Mouse (Mus musculus) ES-E14 (cell line): ENCODE measurements around the gene Dhdh. TPM values are rescaled to one million over a fixed set of nuclear protein-coding genes. Genes with fewer than 3 reads are reported as not detected.
A peak's percentile ranks its signal among the peaks of the same experiment; 100 is the strongest.

Source experiments
- DNase-seq: peaks from one replicate; pipeline ENCODE4 v3.0.0-alpha.2; 2013; ENCODE audit warnings: low read depth, low spot score
- H3K27ac ChIP-seq: 2 replicates; pipeline ENCODE4 v1.5.1; 2012; ENCODE audit warnings: low read depth, mild to moderate bottlenecking, low read length, moderate library complexity, mixed read lengths; ENCODE audit not compliant: poor library complexity, insufficient read depth, severe bottlenecking
- H3K36me3 ChIP-seq: 2 replicates; pipeline ENCODE4 v1.6.1; 2012; ENCODE audit warnings: mild to moderate bottlenecking, low read length, moderate library complexity, mixed read lengths; ENCODE audit not compliant: control insufficient read depth, poor library complexity, insufficient read depth, severe bottlenecking
- H3K4me1 ChIP-seq, 2 experiments: fragments of 150-350 bp in 1 of 2; sonication (generic) in 1 of 2; 2 replicates each; pipeline ENCODE4 v1.6.1; 2012; ENCODE audit warnings: low read length in 2 of 2, mild to moderate bottlenecking in 1 of 2, mixed read lengths in 1 of 2; ENCODE audit not compliant: control insufficient read depth in 2 of 2, insufficient read depth in 2 of 2, poor library complexity in 1 of 2
- H3K4me3 ChIP-seq, 2 experiments: fragments of 150-350 bp in 1 of 2; sonication (generic) in 1 of 2; 2 replicates each; pipeline ENCODE4 v1.5.1; 2012; ENCODE audit warnings: low read length in 2 of 2, low read depth in 1 of 2, mild to moderate bottlenecking in 1 of 2, mixed read lengths in 1 of 2; ENCODE audit not compliant: insufficient read depth in 1 of 2, poor library complexity in 1 of 2, severe bottlenecking in 1 of 2
- H3K9ac ChIP-seq: 2 replicates; pipeline ENCODE4 v1.6.1; 2012; ENCODE audit warnings: low read depth, mild to moderate bottlenecking, low read length, mixed read lengths; ENCODE audit not compliant: poor library complexity, insufficient read depth, severe bottlenecking
- H3K9me3 ChIP-seq: fragments of 150-350 bp; sonication (generic); 2 replicates; pipeline ENCODE4 v1.6.1; 2012; ENCODE audit warnings: low read depth, mild to moderate bottlenecking, low read length; ENCODE audit not compliant: control insufficient read depth, insufficient read depth
- CHD2 ChIP-seq: IDR thresholded peaks from 2 replicates; pipeline ENCODE4 v1.6.1; 2014; ENCODE audit warnings: mild to moderate bottlenecking, low read depth, low read length, inconsistent platforms
- HCFC1 ChIP-seq: IDR thresholded peaks from 2 replicates; pipeline ENCODE4 v1.6.1; 2012; ENCODE audit warnings: low read length, inconsistent platforms, borderline replicate concordance; ENCODE audit not compliant: insufficient read depth
- MAFK ChIP-seq: IDR thresholded peaks from 2 replicates; pipeline ENCODE4 v1.6.1; 2014; ENCODE audit warnings: mild to moderate bottlenecking, low read depth, low read length, inconsistent platforms; ENCODE audit not compliant: insufficient read depth
- ZC3H11A ChIP-seq: IDR thresholded peaks from 2 replicates; pipeline ENCODE4 v1.6.1; 2012; ENCODE audit warnings: low read depth, mild to moderate bottlenecking, inconsistent platforms, low read length, borderline replicate concordance
- ZNF384 ChIP-seq: IDR thresholded peaks from 2 replicates; pipeline ENCODE4 v1.6.1; 2012; ENCODE audit warnings: low read depth, low read length, inconsistent platforms
- in situ Hi-C, 2 experiments: fragments of 600-800 bp; cut with MboI; formaldehyde crosslinking; loops; one replicate each; pipeline ENCODE4 v1.15.1; 2025; ENCODE audit warnings: low sequenced_read_pairs in 2 of 2, inconsistent platforms in 1 of 2; ENCODE audit not compliant: unreplicated experiment in 2 of 2
- total RNA-seq: library from RNA; depleted of rRNA; stranded (reverse); fragments of 300-350 nt; gene quantifications from 2 replicates; pipeline ENCODE4 v1.2.3, GENCODE M21; 2012

The Dhdh gene
- total RNA-seq, 1 experiment = 3.6 TPM

DNA sequence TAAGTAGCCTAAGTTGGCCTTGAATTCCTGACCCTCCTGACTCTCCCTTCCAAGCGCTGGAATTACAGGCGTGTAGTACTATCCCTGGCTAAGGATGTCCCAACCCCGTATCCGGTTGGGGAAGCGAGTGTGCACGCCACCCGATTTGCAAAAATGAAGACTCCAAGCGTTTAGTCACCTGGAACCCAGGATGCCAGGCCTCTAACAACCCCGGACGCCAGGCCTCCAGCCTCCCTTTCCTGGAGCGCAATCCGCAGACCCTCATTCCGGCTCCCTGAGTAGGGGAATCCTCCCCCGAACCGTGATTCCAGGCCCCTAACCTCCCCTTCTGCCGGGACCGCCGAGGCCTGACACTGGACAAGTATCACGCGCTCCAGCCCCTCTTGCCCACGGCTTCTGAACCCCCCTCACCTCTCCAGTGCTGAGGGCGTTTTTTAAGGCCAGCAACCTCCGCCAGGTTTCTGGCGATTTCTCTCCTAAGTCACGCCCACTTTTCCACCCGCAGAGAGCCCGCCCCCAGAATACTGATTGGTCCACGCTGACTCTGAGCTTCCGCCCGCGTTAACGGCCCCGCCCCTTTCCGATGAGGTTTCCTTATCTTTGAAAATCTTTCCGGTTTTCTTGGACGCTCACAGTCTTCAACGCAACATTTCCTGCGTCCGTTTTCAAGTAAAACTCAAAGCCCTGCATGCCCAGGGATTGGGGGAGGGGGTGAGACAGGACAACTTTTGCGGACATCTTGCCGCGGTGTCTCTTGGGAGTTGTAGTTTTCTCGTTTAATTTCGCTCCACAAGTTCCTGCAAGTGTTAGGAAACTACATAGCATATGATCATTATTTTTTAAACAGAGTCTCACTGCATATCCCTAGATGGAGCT is 21.5 kb upstream of the Dhdh start, which contains the start of gene Nucb1:
Nucb1 (minus strand) TSS at position 495 of the 876 bp plus-strand sequence.
- peaks cover 5% of the 10 kb centered on the region; the same call in 1 of the 2 replicates for H3K36me3 ChIP-seq
- TF ChIP-seq CHD2 = peak; percentile 62; the same call in 1 of the 2 replicates
- no peak for TF ChIP-seq ZNF384
- TF ChIP-seq HCFC1 = peak; percentile 96
- peaks cover 4 to 19% of the 10 kb centered on the region in 2 experiments; a peak in 3 of 4 replicates for H3K4me1 ChIP-seq
- H3K27ac ChIP-seq = peak within 1 kb of the TSS; percentile 93
- no peaks in the 10 kb centered on the region for H3K9me3 ChIP-seq
- peak; percentile 95 for DNase-seq
- in situ Hi-C loops = no loop called here
- H3K4me3 ChIP-seq = peak within 1 kb of the TSS; percentile 74 to 99
- peak within 1 kb of the TSS; percentile 85 for H3K9ac ChIP-seq

DNA sequence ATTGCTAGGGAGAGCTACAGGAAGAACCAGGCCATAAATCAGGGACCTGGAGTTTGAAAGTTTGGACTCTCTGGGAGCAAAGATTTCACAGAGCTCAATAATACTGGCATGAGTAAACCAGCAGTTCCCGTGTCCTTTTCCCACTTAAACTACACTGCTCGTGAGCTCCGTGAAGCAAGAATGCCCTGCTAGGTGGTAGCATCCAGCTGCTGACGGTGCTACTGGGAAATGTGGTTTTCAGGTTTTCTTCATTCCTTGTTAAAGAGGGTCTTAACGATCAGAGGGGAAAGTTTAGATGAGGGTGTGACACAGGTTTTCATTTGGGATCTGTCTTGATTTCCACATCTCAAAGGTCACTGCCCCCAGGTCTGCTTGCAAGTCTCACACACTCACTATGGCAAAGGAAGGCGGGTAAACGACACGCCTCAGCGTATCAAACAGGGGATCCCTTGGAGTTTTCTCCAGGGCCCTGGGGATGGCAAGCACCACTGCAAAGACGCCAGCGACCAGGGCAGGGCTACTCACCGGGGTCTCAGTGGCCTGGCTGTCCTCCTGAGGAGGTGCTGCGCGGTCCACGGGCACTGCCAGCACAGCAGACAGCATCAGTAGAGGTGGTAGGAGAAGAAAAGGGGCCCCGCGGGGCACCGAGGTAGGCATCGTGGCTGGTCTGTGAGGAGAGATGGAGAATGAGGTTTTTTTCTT is 20.7 kb upstream of the Dhdh start:
- H3K36me3 ChIP-seq = peaks cover 5% of the 10 kb centered on the region; the same call in 1 of the 2 replicates
- H3K27ac ChIP-seq = no peak overlapping the region
- peak overlapping the region; percentile 85 for H3K9ac ChIP-seq
- H3K4me3 ChIP-seq = peak overlapping the region; percentile 74 to 99
- DNase-seq = no peak
- H3K4me1 ChIP-seq = peaks cover 0 to 12% of the 10 kb centered on the region in 2 experiments; a peak in 3 of 4 replicates
- in situ Hi-C loops = no loop called here
- H3K9me3 ChIP-seq = no peaks in the 10 kb centered on the region
- TF ChIP-seq MAFK (no peak), ZC3H11A (no peak), ZNF384 (no peak), CHD2 (no peak), HCFC1 (no peak)

GRCm38 (mm10) chr7:45508561-45508960 is 20.0 kb upstream of the Dhdh start:
- Histone ChIP-seq H3K27ac (no peak overlapping the region), H3K4me3 (no peak overlapping the region), H3K9ac (no peak overlapping the region), H3K36me3 (peaks cover 5% of the 10 kb centered on the region; the same call in 1 of the 2 replicates), H3K9me3 (no peaks in the 10 kb centered on the region), H3K4me1 (peaks cover 0 to 5% of the 10 kb centered on the region in 2 experiments; a peak in 2 of 4 replicates)
- in situ Hi-C loops = no loop called here
- TF ChIP-seq ZNF384 (no peak), CHD2 (no peak), MAFK (0 out of 2 replicates have a peak, but pooled peaks have one; percentile 16), HCFC1 (no peak), ZC3H11A (no peak)
- no peak for DNase-seq

DNA sequence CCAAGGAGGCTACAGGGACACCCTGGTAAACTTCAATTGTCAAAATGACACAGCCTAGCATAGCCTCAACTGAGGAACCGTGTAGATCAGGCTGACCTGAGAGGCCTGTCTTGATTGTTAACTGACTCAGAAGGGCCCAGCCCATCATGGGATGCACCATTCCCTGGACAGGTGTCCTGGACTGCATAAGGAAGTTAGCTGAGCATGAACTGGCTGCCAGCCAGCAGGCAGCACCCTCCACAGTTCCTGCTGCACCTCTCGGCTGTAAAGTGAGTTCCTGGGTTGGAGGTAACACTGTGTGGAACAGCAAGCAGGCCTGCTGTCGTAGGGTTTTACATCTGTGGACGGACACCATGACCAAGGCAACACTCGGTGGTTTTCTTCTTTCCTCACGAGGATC is 19.0 kb upstream of the Dhdh start:
- Histone ChIP-seq H3K27ac (no peak overlapping the region), H3K4me3 (no peak overlapping the region), H3K9me3 (no peaks in the 10 kb centered on the region), H3K9ac (no peak overlapping the region), H3K36me3 (peaks cover 7% of the 10 kb centered on the region; the same call in 1 of the 2 replicates), H3K4me1 (peaks cover 0 to 3% of the 10 kb centered on the region in 2 experiments; a peak in 1 of 4 replicates)
- no peak for TF ChIP-seq MAFK
- TF ChIP-seq CHD2 = no peak
- TF ChIP-seq ZNF384 = no peak
- TF ChIP-seq ZC3H11A = no peak
- no peak for TF ChIP-seq HCFC1
- in situ Hi-C loops = no loop called here
- DNase-seq = no peak
